Mouse (Mus musculus): ENCODE measurements around the gene Rbak. TPM values are rescaled to one million over a fixed set of nuclear protein-coding genes. Genes with fewer than 3 reads are reported as not detected.

The Rbak gene
- 1.5 and 1.6 TPM in 2 replicates for polyA plus RNA-seq (2015; fragmentation: Nextera tagmentation; extraction: Ambion mirVana)

DNA sequence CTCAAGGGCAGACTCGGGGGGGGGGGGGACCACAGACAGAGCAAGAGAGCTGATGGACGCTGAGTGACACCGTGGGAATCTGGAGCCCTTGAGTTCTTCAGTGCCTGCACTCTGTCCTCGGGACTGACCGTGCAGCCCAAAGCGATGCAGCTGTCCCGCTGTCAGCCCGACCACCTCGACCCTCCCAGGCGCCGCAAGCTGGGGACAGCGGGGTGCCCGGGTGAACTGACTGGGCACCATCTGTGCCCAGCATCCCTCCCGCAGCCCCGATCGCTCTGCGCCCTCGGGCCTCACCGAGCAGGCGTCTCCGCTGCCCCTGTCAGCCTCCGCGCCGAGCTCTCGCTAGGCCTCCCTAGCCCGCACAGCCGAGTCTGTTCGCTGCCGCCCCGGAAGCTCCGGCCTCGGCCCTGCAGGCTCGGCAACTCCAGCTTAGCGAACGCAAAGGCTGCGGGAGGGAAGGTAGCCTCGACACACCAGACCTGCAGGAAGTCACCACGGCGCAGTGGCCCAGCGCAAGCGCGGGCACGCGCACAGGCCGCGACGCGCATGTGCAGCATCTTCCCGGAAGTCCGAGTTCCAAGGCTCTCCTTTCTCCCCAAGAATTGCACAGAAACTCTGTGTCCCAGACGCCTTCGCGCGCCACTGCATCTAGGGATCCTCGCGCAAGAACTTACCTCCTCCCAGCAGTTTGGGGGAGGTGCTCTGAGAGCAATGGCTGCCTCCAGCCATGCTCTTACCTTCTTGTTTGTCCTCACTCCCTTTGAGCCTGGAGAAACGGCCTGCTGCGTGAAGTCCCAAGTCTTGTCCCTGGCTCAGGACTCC lies at the start of gene Rbak, which contains the start of gene Spdye4b:
TSS of gene Rbak (minus strand) at position 521 of the 822 bp plus-strand sequence.
TSS of gene Spdye4b (plus strand) at position 763 of the 822 bp plus-strand sequence.
- DNase-seq = peak; percentile 90

DNA sequence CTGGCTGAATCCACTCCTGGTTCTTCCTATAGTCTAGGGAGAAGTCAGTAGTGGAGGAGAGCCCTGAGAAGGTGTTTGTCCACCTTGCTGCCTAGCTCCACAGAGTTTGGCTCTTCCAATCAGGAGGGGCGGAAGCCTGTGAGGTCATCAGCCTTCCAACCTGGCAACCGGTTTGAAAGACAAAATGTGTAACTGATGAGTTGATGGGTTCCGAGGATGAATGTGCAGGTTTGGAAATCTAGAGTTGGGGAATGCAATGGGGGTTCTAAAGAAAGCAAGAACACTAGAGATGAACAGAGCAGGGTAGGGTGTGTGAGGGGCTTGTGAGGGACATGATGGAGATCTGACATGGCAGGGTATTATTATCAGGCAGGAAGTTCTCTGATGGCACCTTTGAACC lies 46.2 kb upstream of the Rbak start, which contains the start of gene Spdye4a:
TSS of gene Spdye4a (minus strand) at position 101 of the 400 bp plus-strand sequence.
- no peak within 1 kb of the TSS for H3K4me2 ChIP-seq (ENCODE audit: low read depth, low read length)
- H3K9ac ChIP-seq (replicated peaks) = no peak within 1 kb of the TSS
- 81% methylated on average over 3 of the region's 3 CpGs for WGBS (ENCODE audit: insufficient replicate concordance)
- no peaks in the 10 kb centered on the region for H3K9me3 ChIP-seq (ENCODE audit: low read length)
- H3K4me1 ChIP-seq (ENCODE audit: insufficient read depth) = no peaks in the 10 kb centered on the region
- H3K27ac ChIP-seq (ENCODE audit: low read depth) = no peak within 1 kb of the TSS
- no peak for TF ChIP-seq EP300 (IDR thresholded peaks at IDR 0.05; ENCODE audit: low read depth)
- TF ChIP-seq CTCF (IDR thresholded peaks at IDR 0.05; ENCODE audit: low read depth) = no peak
- DNase-seq = no peak
- no peaks in the 10 kb centered on the region for H3K36me3 ChIP-seq (replicated peaks; ENCODE audit: insufficient read depth, low read length)
- H3K27me3 ChIP-seq (ENCODE audit: insufficient read depth, low read length) = no peaks in the 10 kb centered on the region
- no peak within 1 kb of the TSS for H3K4me3 ChIP-seq (ENCODE audit: low read depth, low read length)
- no peak for ATAC-seq

More for the DNA sequence above, at the start of gene Rbak, which contains the start of gene Spdye4b:
- peaks cover 18% of the 10 kb centered on the region for H3K36me3 ChIP-seq (replicated peaks; ENCODE audit: insufficient read depth, low read length)
- WGBS (ENCODE audit: insufficient replicate concordance) = under 1% methylated on average over 55 of the region's 58 CpGs
- H3K27ac ChIP-seq (ENCODE audit: low read depth) = peak within 1 kb of the TSS; percentile 67; the same call in 1 of the 2 replicates
- H3K4me3 ChIP-seq (ENCODE audit: low read depth, low read length) = peak within 1 kb of the TSS; percentile 80
- ATAC-seq = peak; percentile 98
- peak within 1 kb of the TSS; percentile 97 for H3K4me2 ChIP-seq (ENCODE audit: low read depth, low read length)
- TF ChIP-seq EP300 (IDR thresholded peaks at IDR 0.05; ENCODE audit: low read depth) (no peak), CTCF (IDR thresholded peaks at IDR 0.05; ENCODE audit: low read depth) (no peak)
- H3K9me3 ChIP-seq (ENCODE audit: low read length) = no peaks in the 10 kb centered on the region; the same call in 1 of the 2 replicates
- peak within 1 kb of the TSS; percentile 86 for H3K9ac ChIP-seq (replicated peaks)
- H3K4me1 ChIP-seq (ENCODE audit: insufficient read depth) = peaks cover 7% of the 10 kb centered on the region
- no peaks in the 10 kb centered on the region for H3K27me3 ChIP-seq (ENCODE audit: insufficient read depth, low read length)

DNA sequence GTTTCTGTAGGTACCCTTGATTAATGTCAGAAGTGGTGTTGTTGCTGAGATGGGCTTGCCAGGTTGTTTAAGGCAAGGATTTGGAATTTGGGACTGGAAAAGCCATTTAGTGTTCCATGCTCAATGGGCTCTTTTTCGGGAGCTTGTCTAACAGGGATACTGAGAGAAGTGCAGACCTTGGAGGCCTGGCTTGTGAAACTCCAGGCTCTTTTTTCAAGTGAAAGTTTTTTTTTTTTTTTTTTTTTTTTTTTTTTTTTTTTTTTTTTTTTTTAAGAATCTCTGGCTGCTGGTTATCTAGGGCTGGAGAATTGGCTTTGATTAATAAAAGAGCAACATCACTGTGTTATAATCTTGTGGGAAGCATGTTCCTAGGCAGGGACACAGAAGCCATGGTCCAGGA lies 41.7 kb upstream of the Rbak start:
- no peak for DNase-seq
- TF ChIP-seq EP300 (IDR thresholded peaks at IDR 0.05; ENCODE audit: low read depth) (no peak), CTCF (IDR thresholded peaks at IDR 0.05; ENCODE audit: low read depth) (no peak)
- WGBS (ENCODE audit: insufficient replicate concordance) = 63% methylated on average over 1 of the region's 1 CpGs
- Histone ChIP-seq H3K4me3 (ENCODE audit: low read depth, low read length) (no peak overlapping the region), H3K9ac (replicated peaks) (no peak overlapping the region), H3K9me3 (ENCODE audit: low read length) (no peaks in the 10 kb centered on the region), H3K4me2 (ENCODE audit: low read depth, low read length) (no peak overlapping the region), H3K27me3 (ENCODE audit: insufficient read depth, low read length) (no peaks in the 10 kb centered on the region), H3K27ac (ENCODE audit: low read depth) (no peak overlapping the region), H3K36me3 (replicated peaks; ENCODE audit: insufficient read depth, low read length) (no peaks in the 10 kb centered on the region), H3K4me1 (ENCODE audit: insufficient read depth) (no peaks in the 10 kb centered on the region)
- no peak for ATAC-seq

DNA sequence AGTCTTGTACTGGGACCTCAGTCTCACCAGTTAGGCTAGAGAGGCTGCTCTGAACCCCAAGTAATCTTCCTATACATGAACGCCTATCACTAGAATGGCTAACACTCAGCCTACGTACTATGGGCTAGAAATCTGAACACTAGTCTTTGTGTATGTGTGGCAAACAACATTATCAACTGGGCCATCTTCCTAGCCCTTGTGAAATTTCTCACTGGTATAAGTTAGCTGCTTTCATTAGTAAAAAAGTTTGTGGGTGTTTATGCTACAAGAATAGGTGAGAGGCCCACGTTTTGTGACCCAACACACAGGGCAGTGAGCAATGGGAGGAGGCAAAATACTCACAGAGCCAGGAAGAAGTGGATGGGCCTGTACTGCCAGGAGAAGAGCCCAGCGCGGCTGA lies 40.4 kb upstream of the Rbak start:
- WGBS (ENCODE audit: insufficient replicate concordance) = 68% methylated on average over 5 of the region's 5 CpGs

DNA sequence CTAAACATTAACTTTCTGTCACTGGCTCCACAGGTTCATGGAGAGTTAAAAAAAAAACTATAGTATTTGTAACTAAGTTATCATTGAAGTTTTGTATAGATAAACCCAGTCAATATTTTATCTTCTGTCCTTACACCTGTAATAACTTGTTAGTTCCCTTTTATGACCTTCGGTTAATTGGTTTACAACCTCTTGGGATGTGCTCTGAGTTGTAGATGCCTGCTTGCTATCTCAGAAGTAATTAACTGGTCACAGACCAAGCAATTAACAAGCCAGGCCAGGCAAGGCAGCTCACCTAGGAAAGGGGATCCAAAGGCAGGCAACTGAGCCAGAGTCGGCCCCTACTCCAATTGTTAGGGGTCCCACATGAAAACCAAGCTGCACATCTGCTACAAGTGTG lies 33.3 kb upstream of the Rbak start:
- TF ChIP-seq CTCF (IDR thresholded peaks at IDR 0.05; ENCODE audit: low read depth) (no peak), EP300 (IDR thresholded peaks at IDR 0.05; ENCODE audit: low read depth) (no peak)
- 63% methylated on average over 2 of the region's 2 CpGs for WGBS (ENCODE audit: insufficient replicate concordance)
- Histone ChIP-seq H3K36me3 (replicated peaks; ENCODE audit: insufficient read depth, low read length) (no peaks in the 10 kb centered on the region), H3K27ac (ENCODE audit: low read depth) (no peak overlapping the region), H3K4me1 (ENCODE audit: insufficient read depth) (no peaks in the 10 kb centered on the region), H3K27me3 (ENCODE audit: insufficient read depth, low read length) (no peaks in the 10 kb centered on the region), H3K9me3 (ENCODE audit: low read length) (peaks cover 1% of the 10 kb centered on the region; the same call in 1 of the 2 replicates), H3K9ac (replicated peaks) (no peak overlapping the region), H3K4me3 (ENCODE audit: low read depth, low read length) (no peak overlapping the region), H3K4me2 (ENCODE audit: low read depth, low read length) (no peak overlapping the region)
- ATAC-seq = no peak
- DNase-seq = no peak

More for the DNA sequence above, 40.4 kb upstream of the Rbak start:
- Histone ChIP-seq H3K27me3 (ENCODE audit: insufficient read depth, low read length) (no peaks in the 10 kb centered on the region), H3K4me3 (ENCODE audit: low read depth, low read length) (no peak overlapping the region), H3K9me3 (ENCODE audit: low read length) (no peaks in the 10 kb centered on the region), H3K4me2 (ENCODE audit: low read depth, low read length) (no peak overlapping the region), H3K36me3 (replicated peaks; ENCODE audit: insufficient read depth, low read length) (no peaks in the 10 kb centered on the region), H3K27ac (ENCODE audit: low read depth) (no peak overlapping the region), H3K4me1 (ENCODE audit: insufficient read depth) (no peaks in the 10 kb centered on the region), H3K9ac (replicated peaks) (no peak overlapping the region)
- ATAC-seq = no peak
- TF ChIP-seq CTCF (IDR thresholded peaks at IDR 0.05; ENCODE audit: low read depth) (no peak), EP300 (IDR thresholded peaks at IDR 0.05; ENCODE audit: low read depth) (no peak)
- DNase-seq = no peak

DNA sequence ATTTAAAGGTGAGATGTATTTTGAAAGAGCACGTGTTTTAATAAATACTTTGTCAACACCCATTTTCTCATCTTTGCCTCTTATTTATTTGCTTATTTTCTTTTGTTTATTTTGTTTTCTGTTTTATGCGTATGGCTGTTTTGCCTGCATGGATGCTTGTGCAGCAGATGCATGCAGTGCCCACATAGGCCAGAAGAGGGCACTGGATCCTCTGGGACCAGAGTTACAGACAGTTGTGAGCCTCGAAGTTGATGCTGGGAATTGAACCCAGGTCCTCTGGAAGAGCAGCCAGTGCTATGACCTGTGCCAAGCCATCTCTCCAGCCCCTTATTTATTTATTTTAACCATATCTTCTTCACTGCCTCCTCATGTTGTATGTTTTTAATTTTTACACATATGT lies 24.4 kb upstream of the Rbak start:
- Histone ChIP-seq H3K36me3 (replicated peaks; ENCODE audit: insufficient read depth, low read length) (no peaks in the 10 kb centered on the region), H3K4me3 (ENCODE audit: low read depth, low read length) (no peak overlapping the region), H3K9me3 (ENCODE audit: low read length) (peaks cover 5% of the 10 kb centered on the region; the same call in 1 of the 2 replicates), H3K4me2 (ENCODE audit: low read depth, low read length) (no peak overlapping the region), H3K9ac (replicated peaks) (no peak overlapping the region), H3K27ac (ENCODE audit: low read depth) (no peak overlapping the region), H3K27me3 (ENCODE audit: insufficient read depth, low read length) (no peaks in the 10 kb centered on the region), H3K4me1 (ENCODE audit: insufficient read depth) (no peaks in the 10 kb centered on the region)
- TF ChIP-seq CTCF (IDR thresholded peaks at IDR 0.05; ENCODE audit: low read depth) = peak; percentile 46
- no peak for TF ChIP-seq EP300 (IDR thresholded peaks at IDR 0.05; ENCODE audit: low read depth)
- WGBS (ENCODE audit: insufficient replicate concordance) = 72% methylated on average over 3 of the region's 3 CpGs
- DNase-seq (no peak), ATAC-seq (no peak)

Measured in liver, postnatal 0 days (tissue).